Mouse (Mus musculus) hindbrain, embryonic 12.5 days (tissue): ENCODE data around the gene Hoxb8. TPM values are rescaled to one million over a fixed set of nuclear protein-coding genes. Genes with fewer than 3 reads are reported as not detected.

ENCODE experiments used
- ATAC-seq: fragments of 200-750 bp; cut with Nextera tagmentation; 2 replicates; pipeline ENCODE4 v1.8.0; 2017; ENCODE audit warnings: moderate TSS enrichment; ENCODE audit not compliant: low FRiP score
- H3K27ac ChIP-seq: fragments of 300-500 bp; sonication (generic); 2 replicates; pipeline ENCODE4 v1.5.1; 2016; ENCODE audit warnings: mild to moderate bottlenecking
- H3K27me3 ChIP-seq: fragments of 300-500 bp; sonication (generic); 2 replicates; pipeline ENCODE4 v1.6.1; 2016; ENCODE audit warnings: mild to moderate bottlenecking
- H3K36me3 ChIP-seq: fragments of 300-500 bp; sonication (generic); 2 replicates; pipeline ENCODE4 v1.6.1; 2016; ENCODE audit warnings: mild to moderate bottlenecking
- H3K4me1 ChIP-seq: fragments of 300-500 bp; sonication (generic); 2 replicates; pipeline ENCODE4 v1.6.1; 2016
- H3K4me2 ChIP-seq: fragments of 300-500 bp; sonication (generic); replicated peaks from 2 replicates; pipeline ENCODE4 v1.6.1; 2016; ENCODE audit warnings: mild to moderate bottlenecking
- H3K4me3 ChIP-seq: fragments of 300-500 bp; sonication (generic); 2 replicates; pipeline ENCODE4 v1.5.1; 2016; ENCODE audit warnings: mild to moderate bottlenecking
- H3K9ac ChIP-seq: fragments of 300-500 bp; sonication (generic); 2 replicates; pipeline ENCODE4 v1.6.1; 2016; ENCODE audit warnings: mild to moderate bottlenecking, moderate library complexity
- H3K9me3 ChIP-seq: fragments of 300-500 bp; sonication (generic); replicated peaks from 2 replicates; pipeline ENCODE4 v1.6.1; 2016; ENCODE audit warnings: mild to moderate bottlenecking
- WGBS: fragments of 180-500 bp; shearing (Covaris S2); methylation state at CpG from one replicate; pipeline ENCODE4 v1.1.7; 2016; 5-methylcytosine and 5-hydroxymethylcytosine counted together
- polyA plus RNA-seq: library from polyadenylated mRNA; unstranded; fragments of >200 nt; fragmentation: Nextera tagmentation; extraction: Ambion mirVana; gene quantifications from 2 replicates; pipeline ENCODE4 v1.2.1, GENCODE M21; 2016

The Hoxb8 gene
- polyA plus RNA-seq, 1 experiment from 2014 or later = 8.1 TPM

- peak overlapping the region; percentile 95 for H3K27ac ChIP-seq
- H3K36me3 ChIP-seq = no peaks in the 10 kb centered on the region
- WGBS = 4% methylated on average over 18 of the region's 18 CpGs
- ATAC-seq = no peak
- H3K4me3 ChIP-seq = peak overlapping the region; percentile 42
- no peaks in the 10 kb centered on the region for H3K9me3 ChIP-seq
- peak overlapping the region; percentile 62 for H3K4me2 ChIP-seq
- H3K27me3 ChIP-seq = peaks cover 94% of the 10 kb centered on the region
- peak overlapping the region; percentile 54 for H3K9ac ChIP-seq
- H3K4me1 ChIP-seq = 0 out of 2 replicates have a peak, but pooled peaks cover 7% of the 10 kb centered on the region
Observed at GRCm38 (mm10) chr11:96316696-96317607, 35.2 kb downstream of the Hoxb8 start.

- WGBS = under 1% methylated on average over 28 of the region's 28 CpGs
Observed at GRCm38 (mm10) chr11:96317608-96318367, 36.1 kb downstream of the Hoxb8 start, which contains the start of gene Hoxb4. Gene Hoxb4, plus strand, starts transcription at chr11:96318267.

DNA sequence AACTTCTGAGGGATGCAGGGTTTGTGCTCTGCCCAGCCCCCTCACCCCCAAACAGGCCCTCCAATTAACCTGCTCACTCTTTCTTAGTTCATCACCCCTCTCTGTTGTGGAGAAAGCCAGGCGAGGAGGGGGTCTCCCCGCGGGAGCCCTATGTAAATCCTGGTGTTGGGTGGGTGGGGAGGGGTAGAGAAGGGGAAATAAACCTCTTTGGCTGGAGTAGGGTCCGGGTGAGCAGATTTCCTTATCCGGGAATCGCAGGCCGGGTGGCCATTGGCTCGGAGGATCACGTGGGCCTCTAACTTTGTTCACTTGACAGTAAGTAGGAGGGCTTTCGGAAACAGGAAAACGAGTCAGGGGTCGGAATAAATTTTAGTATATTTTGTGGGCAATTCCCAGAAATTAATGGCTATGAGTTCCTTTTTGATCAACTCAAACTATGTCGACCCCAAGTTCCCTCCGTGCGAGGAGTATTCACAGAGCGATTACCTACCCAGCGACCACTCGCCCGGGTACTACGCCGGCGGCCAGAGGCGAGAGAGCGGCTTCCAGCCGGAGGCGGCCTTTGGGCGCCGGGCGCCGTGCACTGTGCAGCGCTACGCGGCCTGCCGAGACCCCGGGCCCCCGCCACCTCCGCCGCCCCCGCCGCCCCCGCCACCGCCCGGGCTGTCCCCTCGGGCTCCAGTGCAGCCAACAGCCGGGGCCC is 36.8 kb downstream of the Hoxb8 start:
- peak overlapping the region; percentile 95 for H3K27ac ChIP-seq
- peak; percentile 74 for ATAC-seq
- H3K9me3 ChIP-seq = no peaks in the 10 kb centered on the region
- peaks cover 94% of the 10 kb centered on the region for H3K27me3 ChIP-seq
- H3K4me2 ChIP-seq = peak overlapping the region; percentile 62
- under 1% methylated on average over 36 of the region's 45 CpGs for WGBS
- peak overlapping the region; percentile 42 for H3K4me3 ChIP-seq
- H3K9ac ChIP-seq = peak overlapping the region; percentile 81
- H3K36me3 ChIP-seq = no peaks in the 10 kb centered on the region
- H3K4me1 ChIP-seq = 0 out of 2 replicates have a peak, but pooled peaks cover 7% of the 10 kb centered on the region

More at GRCm38 (mm10) chr11:96317608-96318367, 36.1 kb downstream of the Hoxb8 start, which contains the start of gene Hoxb4:
- Histone ChIP-seq H3K4me3 (peak within 1 kb of the TSS; percentile 42), H3K4me1 (0 out of 2 replicates have a peak, but pooled peaks cover 7% of the 10 kb centered on the region), H3K36me3 (no peaks in the 10 kb centered on the region), H3K9ac (peak within 1 kb of the TSS; percentile 81), H3K27me3 (peaks cover 94% of the 10 kb centered on the region), H3K4me2 (peak within 1 kb of the TSS; percentile 62), H3K27ac (peak within 1 kb of the TSS; percentile 95), H3K9me3 (no peaks in the 10 kb centered on the region)
- peak; percentile 51; the same call in 1 of the 2 replicates for ATAC-seq

GRCm38 (mm10) chr11:96319071-96319902 is 37.6 kb downstream of the Hoxb8 start:
- peak; percentile 60; the same call in 1 of the 2 replicates for ATAC-seq
- H3K9ac ChIP-seq = peak overlapping the region; percentile 81
- 0% methylated on average over 23 of the region's 34 CpGs for WGBS
- peaks cover 94% of the 10 kb centered on the region for H3K27me3 ChIP-seq
- H3K27ac ChIP-seq = peak overlapping the region; percentile 95
- peak overlapping the region; percentile 62 for H3K4me2 ChIP-seq
- H3K4me1 ChIP-seq = 0 out of 2 replicates have a peak, but pooled peaks cover 7% of the 10 kb centered on the region
- peak overlapping the region; percentile 42 for H3K4me3 ChIP-seq
- no peaks in the 10 kb centered on the region for H3K9me3 ChIP-seq
- H3K36me3 ChIP-seq = no peaks in the 10 kb centered on the region

DNA sequence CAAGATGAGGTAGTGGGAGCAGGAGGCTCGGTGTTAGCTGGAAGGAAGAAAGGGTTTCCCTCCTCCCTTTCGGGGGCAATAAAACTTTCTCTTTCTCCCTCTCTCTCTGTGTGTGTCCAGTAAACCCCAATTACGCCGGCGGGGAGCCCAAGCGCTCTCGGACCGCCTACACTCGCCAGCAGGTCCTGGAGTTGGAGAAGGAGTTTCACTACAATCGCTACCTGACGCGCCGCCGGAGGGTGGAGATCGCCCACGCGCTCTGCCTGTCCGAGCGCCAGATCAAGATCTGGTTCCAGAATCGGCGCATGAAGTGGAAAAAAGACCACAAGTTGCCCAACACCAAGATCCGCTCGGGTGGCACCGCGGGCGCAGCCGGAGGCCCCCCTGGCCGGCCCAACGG is 38.2 kb downstream of the Hoxb8 start:
- under 1% methylated on average over 29 of the region's 29 CpGs for WGBS
- H3K4me1 ChIP-seq = 0 out of 2 replicates have a peak, but pooled peaks cover 7% of the 10 kb centered on the region
- H3K36me3 ChIP-seq = no peaks in the 10 kb centered on the region
- peak overlapping the region; percentile 42 for H3K4me3 ChIP-seq
- peak overlapping the region; percentile 81 for H3K9ac ChIP-seq
- no peaks in the 10 kb centered on the region for H3K9me3 ChIP-seq
- peaks cover 95% of the 10 kb centered on the region for H3K27me3 ChIP-seq
- H3K27ac ChIP-seq = peak overlapping the region; percentile 95
- ATAC-seq = no peak
- H3K4me2 ChIP-seq = peak overlapping the region; percentile 62

DNA sequence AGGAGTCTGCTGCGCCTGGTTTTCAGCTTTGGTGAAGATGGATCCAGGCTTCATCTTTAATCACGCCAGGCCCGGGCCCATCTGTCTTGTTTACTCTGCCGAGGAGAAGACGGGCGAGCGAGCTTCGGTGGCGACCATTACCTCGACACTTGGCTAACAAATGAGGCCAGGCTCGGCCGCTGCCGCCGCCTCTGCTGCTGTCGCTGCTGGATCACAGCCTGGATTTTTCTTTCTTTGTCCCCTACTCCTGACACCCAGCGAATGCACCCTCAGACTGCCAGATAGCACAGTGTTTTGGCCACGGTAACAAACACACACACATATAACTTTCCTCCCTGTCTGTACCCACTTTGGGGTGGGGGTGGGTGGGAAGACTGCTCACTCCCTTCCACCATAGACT is 39.0 kb downstream of the Hoxb8 start:
- peak overlapping the region; percentile 81 for H3K9ac ChIP-seq
- H3K27ac ChIP-seq = peak overlapping the region; percentile 95
- WGBS = under 1% methylated on average over 17 of the region's 17 CpGs
- ATAC-seq = no peak
- H3K4me2 ChIP-seq = peak overlapping the region; percentile 62
- no peaks in the 10 kb centered on the region for H3K36me3 ChIP-seq
- 0 out of 2 replicates have a peak, but pooled peaks cover 7% of the 10 kb centered on the region for H3K4me1 ChIP-seq
- peaks cover 95% of the 10 kb centered on the region for H3K27me3 ChIP-seq
- H3K9me3 ChIP-seq = no peaks in the 10 kb centered on the region
- peak overlapping the region; percentile 42 for H3K4me3 ChIP-seq

DNA sequence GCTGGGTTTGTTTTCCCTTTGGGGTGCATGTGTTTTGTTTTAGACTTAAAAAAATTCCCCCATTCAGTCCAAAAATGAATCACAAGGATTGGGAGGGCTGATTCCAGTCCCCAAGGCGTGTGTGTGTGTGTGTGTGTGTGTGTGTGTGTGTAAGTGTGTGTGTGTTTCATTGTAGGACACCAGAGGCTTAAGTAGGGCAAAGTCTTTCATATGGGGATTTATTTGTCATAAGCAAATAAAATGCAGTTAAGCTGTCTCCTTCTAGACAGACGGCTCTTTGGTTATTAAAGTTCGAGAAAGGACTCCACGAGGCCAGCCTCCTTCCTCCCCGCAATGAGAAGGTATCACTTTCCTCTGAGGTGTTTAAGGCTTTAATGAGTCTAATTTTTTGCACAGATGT is 40.1 kb downstream of the Hoxb8 start:
- H3K4me2 ChIP-seq = peak overlapping the region; percentile 62
- H3K4me1 ChIP-seq = 0 out of 2 replicates have a peak, but pooled peaks cover 7% of the 10 kb centered on the region
- H3K4me3 ChIP-seq = peak overlapping the region; percentile 42
- ATAC-seq = no peak
- peaks cover 96% of the 10 kb centered on the region for H3K27me3 ChIP-seq
- H3K36me3 ChIP-seq = no peaks in the 10 kb centered on the region
- peak overlapping the region; percentile 85 for H3K9ac ChIP-seq
- WGBS = 7% methylated on average over 5 of the region's 5 CpGs
- no peaks in the 10 kb centered on the region for H3K9me3 ChIP-seq
- H3K27ac ChIP-seq = peak overlapping the region; percentile 95

DNA sequence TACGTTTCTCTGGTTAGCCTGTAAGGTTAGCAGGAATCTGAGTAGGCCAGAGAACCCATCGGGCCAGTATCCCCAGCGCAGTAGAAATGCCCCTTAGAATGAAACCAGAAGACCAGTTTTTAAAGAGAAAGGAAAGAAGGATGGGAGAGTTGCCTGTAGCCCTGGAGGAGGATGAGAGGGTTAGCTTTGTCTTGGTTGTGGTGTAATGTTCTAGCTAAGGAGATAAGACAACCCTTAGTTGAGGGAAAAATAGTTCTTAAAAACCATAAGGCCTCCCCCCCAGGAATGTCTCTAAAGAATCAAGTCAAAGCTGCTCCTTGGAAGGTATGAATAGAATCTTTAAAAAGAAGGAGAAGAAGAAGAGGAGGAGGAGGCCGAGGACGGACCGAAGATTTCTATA is 41.0 kb downstream of the Hoxb8 start:
- Histone ChIP-seq H3K27me3 (peaks cover 98% of the 10 kb centered on the region), H3K9ac (peak overlapping the region; percentile 85), H3K4me3 (peak overlapping the region; percentile 42), H3K4me1 (0 out of 2 replicates have a peak, but pooled peaks cover 7% of the 10 kb centered on the region), H3K27ac (peak overlapping the region; percentile 95), H3K9me3 (no peaks in the 10 kb centered on the region), H3K36me3 (no peaks in the 10 kb centered on the region), H3K4me2 (peak overlapping the region; percentile 62)
- 5% methylated on average over 6 of the region's 6 CpGs for WGBS
- ATAC-seq = no peak

- WGBS = 3% methylated on average over 10 of the region's 10 CpGs
Observed at GRCm38 (mm10) chr11:96323154-96323553, 41.4 kb downstream of the Hoxb8 start, which contains the start of gene Hoxb3. Gene Hoxb3, plus strand, starts transcription at chr11:96323326.

DNA sequence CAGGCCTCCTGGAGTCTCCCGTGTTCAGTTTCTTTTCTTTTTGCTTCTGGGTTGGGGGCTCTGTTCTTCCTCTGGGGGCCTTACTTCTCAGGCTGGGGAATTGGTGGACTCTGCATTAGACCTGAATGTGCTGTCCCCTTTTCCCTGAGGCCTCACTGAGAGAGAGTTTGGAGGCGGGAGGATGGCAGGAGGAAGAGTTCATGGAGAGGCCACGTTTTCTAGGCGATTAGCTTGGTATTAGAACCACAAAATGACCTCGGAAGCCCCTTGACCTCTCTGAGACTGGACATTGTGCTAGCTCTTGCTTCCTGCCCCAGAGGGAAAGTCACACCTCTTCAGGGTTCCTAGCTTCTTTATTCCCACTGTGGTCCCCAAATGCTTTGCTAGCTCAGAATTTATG is 42.4 kb downstream of the Hoxb8 start:
- under 1% methylated on average over 5 of the region's 5 CpGs for WGBS
- ATAC-seq = no peak
- H3K9me3 ChIP-seq = no peaks in the 10 kb centered on the region
- H3K36me3 ChIP-seq = no peaks in the 10 kb centered on the region
- H3K4me1 ChIP-seq = no peaks in the 10 kb centered on the region
- peak overlapping the region; percentile 85 for H3K9ac ChIP-seq
- H3K27ac ChIP-seq = peak overlapping the region; percentile 95
- H3K4me2 ChIP-seq = peak overlapping the region; percentile 62
- H3K27me3 ChIP-seq = peaks cover 99% of the 10 kb centered on the region
- peak overlapping the region; percentile 42 for H3K4me3 ChIP-seq

More at GRCm38 (mm10) chr11:96323154-96323553, 41.4 kb downstream of the Hoxb8 start, which contains the start of gene Hoxb3:
- H3K4me2 ChIP-seq = peak within 1 kb of the TSS; percentile 62
- ATAC-seq = no peak
- H3K9ac ChIP-seq = peak within 1 kb of the TSS; percentile 85
- H3K27ac ChIP-seq = peak within 1 kb of the TSS; percentile 95
- H3K36me3 ChIP-seq = no peaks in the 10 kb centered on the region
- H3K4me1 ChIP-seq = 0 out of 2 replicates have a peak, but pooled peaks cover 6% of the 10 kb centered on the region
- no peaks in the 10 kb centered on the region for H3K9me3 ChIP-seq
- H3K27me3 ChIP-seq = peaks cover 98% of the 10 kb centered on the region
- H3K4me3 ChIP-seq = peak within 1 kb of the TSS; percentile 42
